Mouse (Mus musculus) MEL (cell line): ENCODE results near the gene Creg1. TPM values are rescaled to one million over a fixed set of nuclear protein-coding genes. Genes with fewer than 3 reads are reported as not detected.

Source experiments
- DNase-seq: peaks from one replicate; pipeline ENCODE4 v3.0.0; 2011; ENCODE audit warnings: low read depth, low spot score
- H3K27ac ChIP-seq: 2 replicates; pipeline ENCODE4 v1.5.1; 2012; ENCODE audit warnings: low read depth, mild to moderate bottlenecking, control low read depth, low read length, moderate library complexity; ENCODE audit not compliant: control insufficient read depth
- H3K27me3 ChIP-seq, 2 experiments: fragments of 150-350 bp in 1 of 2; sonication (generic) in 1 of 2; 2 replicates each; pipeline ENCODE4 v1.6.1; 2012; ENCODE audit warnings: low read length in 2 of 2, mild to moderate bottlenecking in 2 of 2, improper control_type of control experiment in 1 of 2, moderate library complexity in 1 of 2; ENCODE audit not compliant: insufficient read depth in 2 of 2, control insufficient read depth in 1 of 2
- H3K36me3 ChIP-seq, 2 experiments: 2 replicates each; pipeline ENCODE4 v1.6.1; 2012 to 2014; ENCODE audit warnings: low read length in 2 of 2, improper control_type of control experiment in 1 of 2, inconsistent platforms in 1 of 2, mild to moderate bottlenecking in 1 of 2; ENCODE audit not compliant: insufficient read depth in 2 of 2, control insufficient read depth in 1 of 2
- H3K4me1 ChIP-seq, 2 experiments: fragments of 150-350 bp in 1 of 2; sonication (generic) in 1 of 2; 2 replicates each; pipeline ENCODE4 v1.6.1; 2012; ENCODE audit warnings: low read length in 2 of 2, improper control_type of control experiment in 1 of 2, mild to moderate bottlenecking in 1 of 2; ENCODE audit not compliant: insufficient read depth in 2 of 2, control insufficient read depth in 1 of 2
- H3K4me3 ChIP-seq, 2 experiments: fragments of 150-350 bp in 1 of 2; sonication (generic) in 1 of 2; 2 replicates each; pipeline ENCODE4 v1.5.1; 2012; ENCODE audit warnings: low read depth in 2 of 2, low read length in 2 of 2, mild to moderate bottlenecking in 2 of 2, moderate library complexity in 2 of 2, control low read depth in 1 of 2, improper control_type of control experiment in 1 of 2; ENCODE audit not compliant: control insufficient read depth in 1 of 2, insufficient read depth in 1 of 2
- H3K79me2 ChIP-seq: 2 replicates; pipeline ENCODE4 v1.6.1; 2012; ENCODE audit warnings: mild to moderate bottlenecking, low read length, moderate library complexity; ENCODE audit not compliant: control insufficient read depth, poor library complexity, insufficient read depth
- H3K9ac ChIP-seq: 2 replicates; pipeline ENCODE4 v1.6.1; 2012; ENCODE audit warnings: low read depth, mild to moderate bottlenecking, control low read depth, low read length, moderate library complexity; ENCODE audit not compliant: control insufficient read depth, poor library complexity, severe bottlenecking
- H3K9me3 ChIP-seq: fragments of 150-350 bp; sonication (generic); replicated peaks from 2 replicates; pipeline ENCODE4 v1.6.1; 2012; ENCODE audit warnings: mild to moderate bottlenecking, low read length, improper control_type of control experiment, moderate library complexity; ENCODE audit not compliant: insufficient read depth
- BHLHE40 ChIP-seq: IDR thresholded peaks from 2 replicates; pipeline ENCODE4 v1.6.1; 2012; ENCODE audit warnings: low read depth, mild to moderate bottlenecking, inconsistent platforms, low read length, improper control_type of control experiment, borderline replicate concordance
- CHD1 ChIP-seq: IDR thresholded peaks from 2 replicates; pipeline ENCODE4 v1.6.1; 2012; ENCODE audit warnings: low read depth, mild to moderate bottlenecking, inconsistent platforms, low read length, improper control_type of control experiment
- CHD2 ChIP-seq: IDR thresholded peaks from 2 replicates; pipeline ENCODE4 v1.6.1; 2011; ENCODE audit warnings: low read length, improper control_type of control experiment
- ELF1 ChIP-seq: IDR thresholded peaks from 2 replicates; pipeline ENCODE4 v1.6.1; 2014; ENCODE audit warnings: low read depth, mild to moderate bottlenecking, inconsistent platforms, low read length, improper control_type of control experiment, moderate library complexity
- ETS1 ChIP-seq: IDR thresholded peaks from 2 replicates; pipeline ENCODE4 v1.6.1; 2012; ENCODE audit warnings: low read depth, mild to moderate bottlenecking, inconsistent platforms, low read length, improper control_type of control experiment, moderate library complexity
- GABPA ChIP-seq: IDR thresholded peaks from 2 replicates; pipeline ENCODE4 v1.6.1; 2012; ENCODE audit warnings: low read depth, mild to moderate bottlenecking, inconsistent platforms, low read length, improper control_type of control experiment, moderate library complexity
- HCFC1 ChIP-seq: IDR thresholded peaks from 2 replicates; pipeline ENCODE4 v1.6.1; 2012; ENCODE audit warnings: low read depth, mild to moderate bottlenecking, inconsistent platforms, low read length, improper control_type of control experiment, moderate library complexity
- JUND ChIP-seq: IDR thresholded peaks from 2 replicates; pipeline ENCODE4 v1.6.1; 2011; ENCODE audit warnings: low read depth, mild to moderate bottlenecking, improper control_type of control experiment, low read length
- KAT2A ChIP-seq: conservative IDR thresholded peaks from 2 replicates; pipeline ENCODE4 v1.6.1; 2012; ENCODE audit warnings: low read depth, low read length, improper control_type of control experiment, inconsistent platforms
- MAX ChIP-seq: IDR thresholded peaks from 2 replicates; pipeline ENCODE4 v1.6.1; 2011; ENCODE audit warnings: low read length, improper control_type of control experiment
- MAZ ChIP-seq: IDR thresholded peaks from 2 replicates; pipeline ENCODE4 v1.6.1; 2012; ENCODE audit warnings: low read depth, mild to moderate bottlenecking, inconsistent platforms, low read length, improper control_type of control experiment
- MXI1 ChIP-seq: IDR thresholded peaks from 2 replicates; pipeline ENCODE4 v1.6.1; 2011; ENCODE audit warnings: mild to moderate bottlenecking, low read depth, low read length, improper control_type of control experiment
- MYB ChIP-seq: IDR thresholded peaks from 2 replicates; pipeline ENCODE4 v1.6.1; 2011; ENCODE audit warnings: mild to moderate bottlenecking, low read depth, low read length, improper control_type of control experiment
- MYC ChIP-seq: IDR thresholded peaks from 2 replicates; pipeline ENCODE4 v1.6.1; 2011; ENCODE audit warnings: low read depth, mild to moderate bottlenecking, low read length, improper control_type of control experiment, moderate library complexity
- NELFE ChIP-seq: IDR thresholded peaks from 2 replicates; pipeline ENCODE4 v1.6.1; 2011; ENCODE audit warnings: low read depth, low read length, improper control_type of control experiment
- NRF1 ChIP-seq: IDR thresholded peaks from 2 replicates; pipeline ENCODE4 v1.6.1; 2014; ENCODE audit warnings: low read depth, mild to moderate bottlenecking, inconsistent platforms, low read length, improper control_type of control experiment, moderate library complexity; ENCODE audit not compliant: poor library complexity, insufficient read depth, severe bottlenecking
- POLR2A ChIP-seq, 2 experiments: IDR thresholded peaks; 2 replicates each; pipeline ENCODE4 v1.6.1; 2011 to 2012; ENCODE audit warnings: low read length in 2 of 2, mild to moderate bottlenecking in 2 of 2, control low read depth in 1 of 2, improper control_type of control experiment in 1 of 2, low read depth in 1 of 2, moderate library complexity in 1 of 2; ENCODE audit not compliant: control insufficient read depth in 1 of 2, insufficient read depth in 1 of 2, poor library complexity in 1 of 2
- POLR2AphosphoS2 ChIP-seq: IDR thresholded peaks from 2 replicates; pipeline ENCODE4 v1.6.1; 2011; ENCODE audit warnings: low read length, improper control_type of control experiment
- POLR2AphosphoS5 ChIP-seq: IDR thresholded peaks from 2 replicates; pipeline ENCODE4 v1.6.1; 2012; ENCODE audit warnings: low read depth, borderline replicate concordance, mild to moderate bottlenecking, inconsistent platforms, low read length, moderate library complexity, mixed read lengths
- RCOR1 ChIP-seq: IDR thresholded peaks from 2 replicates; pipeline ENCODE4 v1.6.1; 2012; ENCODE audit warnings: low read depth, mild to moderate bottlenecking, inconsistent platforms, low read length, improper control_type of control experiment
- UBTF ChIP-seq: IDR thresholded peaks from 2 replicates; pipeline ENCODE4 v1.6.1; 2012; ENCODE audit warnings: low read depth, mild to moderate bottlenecking, inconsistent platforms, low read length, improper control_type of control experiment, moderate library complexity, borderline replicate concordance; ENCODE audit not compliant: insufficient read depth
- ZC3H11A ChIP-seq: IDR thresholded peaks from 2 replicates; pipeline ENCODE4 v1.6.1; 2012; ENCODE audit warnings: low read depth, mild to moderate bottlenecking, inconsistent platforms, low read length, improper control_type of control experiment
- ZKSCAN1 ChIP-seq: IDR thresholded peaks from 2 replicates; pipeline ENCODE4 v1.6.1; 2012; ENCODE audit warnings: low read depth, mild to moderate bottlenecking, inconsistent platforms, low read length, improper control_type of control experiment, moderate library complexity
- ZMIZ1 ChIP-seq: IDR thresholded peaks from 2 replicates; pipeline ENCODE4 v1.6.1; 2012; ENCODE audit warnings: low read depth, mild to moderate bottlenecking, inconsistent platforms, low read length, improper control_type of control experiment, moderate library complexity
- ZNF384 ChIP-seq: IDR thresholded peaks from 2 replicates; pipeline ENCODE4 v1.6.1; 2012; ENCODE audit warnings: low read depth, mild to moderate bottlenecking, inconsistent platforms, low read length, improper control_type of control experiment
- polyA plus RNA-seq, 2 experiments: library from polyadenylated mRNA; stranded (reverse) in 1 of 2; unstranded in 1 of 2; fragments of >175 nt in 1 of 2; fragments of >200 nt in 1 of 2; gene quantifications; 2 replicates each; pipeline versions ENCODE4 v1.2.1 to v1.2.4; 2012; ENCODE audit warnings: low replicate concordance in 2 of 2, low read depth in 1 of 2; ENCODE audit not compliant: insufficient read length in 2 of 2, insufficient read depth in 1 of 2, missing spikeins in 1 of 2
- total RNA-seq: library from RNA; depleted of rRNA; stranded (reverse); fragments of 300-350 nt; gene quantifications from 2 replicates; pipeline ENCODE4 v1.2.3, GENCODE M21; 2012

Gene Creg1
- total and polyA plus RNA-seq, 3 experiments, result 83.6 to 184 TPM; not detected in 1

DNA sequence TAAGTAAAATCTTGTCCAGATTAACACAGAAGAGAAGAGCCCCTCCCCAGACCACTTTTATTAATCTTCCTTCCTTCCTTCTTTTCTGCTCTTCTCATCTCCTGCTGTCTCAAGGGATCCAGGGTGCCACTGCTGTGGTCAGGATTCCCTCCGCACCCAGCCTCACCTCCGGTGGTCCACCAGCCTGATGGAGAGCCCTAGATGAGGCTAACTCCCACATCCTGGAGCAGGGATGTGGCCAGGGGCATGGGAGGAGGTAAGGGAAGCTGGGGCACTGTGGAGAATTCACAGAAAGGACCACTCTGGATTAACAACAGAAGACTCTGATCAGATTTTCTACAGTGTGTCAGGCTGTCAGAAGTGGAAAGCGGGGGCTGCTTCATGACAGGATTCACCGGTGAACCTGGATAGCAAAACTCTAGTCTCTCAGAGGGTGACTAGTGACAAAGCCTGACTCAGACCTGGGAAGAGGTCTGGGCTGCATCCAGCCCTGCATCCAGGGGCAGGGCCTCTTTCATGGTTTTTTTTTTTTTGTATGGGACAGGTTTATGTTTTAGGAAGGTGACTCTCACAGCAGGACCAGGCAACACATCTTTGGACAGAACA, 38.4 kb upstream of the Creg1 start:
- Histone ChIP-seq H3K4me3 (no peak overlapping the region), H3K9ac (no peak overlapping the region), H3K4me1 (peaks cover 5 to 31% of the 10 kb centered on the region in 2 experiments), H3K27ac (no peak overlapping the region), H3K79me2 (no peaks in the 10 kb centered on the region), H3K9me3 (no peaks in the 10 kb centered on the region), H3K36me3 (peaks cover 0 to 13% of the 10 kb centered on the region in 2 experiments; a peak in 2 of 4 replicates), H3K27me3 (no peaks in the 10 kb centered on the region)
- TF ChIP-seq ZC3H11A, result no peak
- no peak for TF ChIP-seq CHD2
- TF ChIP-seq BHLHE40, result no peak
- no peak for TF ChIP-seq NELFE
- TF ChIP-seq NRF1, result no peak
- TF ChIP-seq MYC, result no peak
- no peak for TF ChIP-seq HCFC1
- TF ChIP-seq CHD1, result no peak
- TF ChIP-seq RCOR1, result no peak
- no peak for DNase-seq

DNA sequence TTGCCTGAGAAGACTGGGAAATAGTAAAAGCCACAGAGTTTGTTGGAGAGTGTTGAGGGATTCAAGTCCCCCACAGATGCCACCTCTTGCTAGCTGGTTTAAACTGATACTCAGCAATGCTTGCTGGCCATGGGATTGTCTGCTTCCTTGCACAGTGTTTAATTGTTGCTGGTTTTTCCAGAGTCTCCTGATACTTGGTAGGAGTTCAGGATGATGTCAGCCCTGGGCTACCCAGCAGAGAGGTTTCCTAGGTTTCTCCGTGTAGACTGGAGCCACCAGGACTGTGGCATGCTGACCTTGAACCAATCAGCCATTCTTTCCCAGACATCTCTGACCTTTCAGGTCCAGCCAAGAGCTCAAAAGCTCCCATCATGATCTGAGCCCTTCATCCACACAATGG, 36.6 kb upstream of the Creg1 start:
- Histone ChIP-seq H3K9ac (no peak overlapping the region), H3K79me2 (no peaks in the 10 kb centered on the region), H3K4me1 (peaks cover 4 to 27% of the 10 kb centered on the region in 2 experiments), H3K4me3 (no peak overlapping the region), H3K36me3 (peaks cover 0 to 10% of the 10 kb centered on the region in 2 experiments; a peak in 2 of 4 replicates), H3K9me3 (no peaks in the 10 kb centered on the region), H3K27me3 (no peaks in the 10 kb centered on the region), H3K27ac (no peak overlapping the region)
- no peak for TF ChIP-seq POLR2A (IDR thresholded peaks at IDR 0.05; ENCODE audit: control insufficient read depth in 1 of 2, insufficient read depth in 1 of 2, low read depth in 1 of 2, low read length in 2 of 2, poor library complexity in 1 of 2)
- TF ChIP-seq NELFE, result no peak
- DNase-seq, result no peak

- DNase-seq, result peak; percentile 61
- Histone ChIP-seq H3K79me2 (no peaks in the 10 kb centered on the region), H3K27me3 (no peaks in the 10 kb centered on the region), H3K4me1 (peaks cover 2 to 16% of the 10 kb centered on the region in 2 experiments), H3K9me3 (no peaks in the 10 kb centered on the region), H3K27ac (no peak overlapping the region), H3K4me3 (no peak overlapping the region), H3K9ac (no peak overlapping the region), H3K36me3 (peaks cover 0 to 2% of the 10 kb centered on the region in 2 experiments; a peak in 2 of 4 replicates)
- TF ChIP-seq POLR2AphosphoS5 (no peak), MYB (no peak), JUND (no peak), ZC3H11A (no peak), HCFC1 (peak; percentile 86), ZMIZ1 (no peak), ETS1 (peak; percentile 76), POLR2AphosphoS2 (no peak), ZNF384 (no peak), ZKSCAN1 (no peak), MXI1 (0 out of 2 replicates have a peak, but pooled peaks have one; percentile 33), UBTF (no peak), KAT2A (no peak; the same call in 1 of the 2 replicates), ELF1 (no peak), GABPA (no peak), NRF1 (no peak), MAX (0 out of 2 replicates have a peak, but pooled peaks have one; percentile 19), MAZ (no peak)
These were observed 35.4 kb upstream of the Creg1 start for GRCm38 (mm10) chr1:165728057-165728639.
